Mouse (Mus musculus): ENCODE data around the gene Kctd10. TPM values are rescaled to one million over a fixed set of nuclear protein-coding genes. Genes with fewer than 3 reads are reported as not detected.
A peak's percentile ranks its signal among the peaks of the same experiment; 100 is the strongest.

Gene Kctd10
- 134 and 142 TPM in 2 replicates for polyA plus RNA-seq (2012; rRNA removed)

DNA sequence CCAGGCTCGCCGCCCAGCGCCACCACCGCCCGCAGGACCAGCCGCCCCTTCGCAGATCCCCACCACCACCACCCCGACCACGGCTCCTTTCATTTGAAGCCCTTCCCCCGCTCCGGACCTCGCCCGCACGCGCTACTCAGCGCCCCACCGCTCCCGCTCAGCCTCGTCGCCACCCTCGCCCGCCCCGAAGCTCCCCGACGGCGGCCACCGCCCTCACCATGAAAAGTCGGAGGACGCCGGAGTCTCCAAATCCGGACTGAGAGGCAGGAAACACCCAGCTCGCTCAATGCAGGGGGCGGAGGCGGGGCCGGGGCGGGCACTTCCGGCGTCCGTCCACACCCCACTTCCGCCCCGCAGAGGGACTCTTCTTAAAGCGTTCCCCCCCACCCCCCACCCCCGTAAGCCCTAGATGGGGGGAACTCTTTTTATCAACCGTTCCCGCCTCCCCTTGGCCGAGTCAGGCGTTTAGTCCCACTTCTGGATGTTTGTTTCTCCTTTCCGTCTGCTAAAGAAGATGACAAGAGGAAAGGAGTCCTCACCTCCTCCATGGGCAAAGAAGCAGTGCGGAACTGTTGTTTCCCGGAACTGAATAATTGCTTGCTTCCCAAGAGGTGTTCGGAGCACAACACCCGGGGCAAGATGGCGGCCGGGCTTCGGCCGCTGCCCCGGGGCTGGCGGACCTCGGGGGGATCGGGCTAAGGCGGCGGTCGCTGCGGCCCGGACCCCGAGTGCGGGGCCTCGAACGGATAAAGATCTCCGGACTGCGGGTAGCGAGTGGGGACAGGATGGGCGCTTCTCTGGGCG lies at the start of gene Kctd10, which contains the start of gene Ube3b:
Gene Kctd10 (minus strand): TSS at position 300 of the 804 bp plus-strand sequence.
Gene Ube3b (plus strand): TSS at position 399 of the 804 bp plus-strand sequence.
- peak; percentile 84 for DNase-seq (ENCODE audit: low spot score)

DNA sequence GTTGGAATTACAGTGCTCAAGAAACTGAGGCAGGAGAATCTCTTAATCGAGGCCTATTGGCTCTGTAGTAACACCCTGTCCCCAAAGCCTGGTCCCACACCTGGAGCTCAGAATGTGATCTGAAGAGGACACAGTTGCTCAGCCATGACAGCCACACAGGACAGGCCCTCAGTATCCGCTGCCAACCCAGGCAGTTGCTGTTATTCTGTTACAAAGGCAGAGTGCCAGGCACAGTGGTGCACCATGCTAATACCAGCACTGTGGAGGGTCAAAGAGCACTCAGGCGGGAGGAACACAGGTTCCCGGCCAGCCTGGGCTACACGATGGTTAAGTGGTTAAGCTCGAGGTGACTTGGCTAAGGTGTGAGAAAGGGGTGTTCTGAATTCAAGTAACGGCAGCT lies 49.5 kb upstream of the Kctd10 start:
- no peak for DNase-seq (ENCODE audit: low spot score)

- no peak for DNase-seq (ENCODE audit: low spot score)
These were observed 48.3 kb upstream of the Kctd10 start for GRCm38 (mm10) chr5:114428621-114429020.

DNA sequence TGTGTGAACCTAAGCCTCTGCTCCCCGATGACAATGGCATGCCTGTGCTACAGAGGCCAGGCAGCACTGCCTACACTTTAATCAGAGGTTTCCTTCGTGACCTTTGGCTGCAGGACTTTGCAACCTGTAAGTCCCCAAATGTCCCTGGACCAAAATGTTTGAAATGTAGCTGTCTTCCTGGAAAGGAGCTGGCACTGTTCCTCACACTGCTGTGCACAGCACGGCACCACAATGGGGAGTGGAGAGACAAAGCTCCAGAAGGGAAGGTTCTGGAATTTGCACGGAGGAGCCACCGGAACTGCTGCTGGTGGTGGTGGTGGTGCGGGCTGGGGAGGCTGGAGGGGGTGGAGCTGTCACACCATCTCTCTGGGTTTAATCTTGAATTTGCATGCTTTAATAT lies 46.4 kb upstream of the Kctd10 start:
- DNase-seq (ENCODE audit: low spot score), result no peak

DNA sequence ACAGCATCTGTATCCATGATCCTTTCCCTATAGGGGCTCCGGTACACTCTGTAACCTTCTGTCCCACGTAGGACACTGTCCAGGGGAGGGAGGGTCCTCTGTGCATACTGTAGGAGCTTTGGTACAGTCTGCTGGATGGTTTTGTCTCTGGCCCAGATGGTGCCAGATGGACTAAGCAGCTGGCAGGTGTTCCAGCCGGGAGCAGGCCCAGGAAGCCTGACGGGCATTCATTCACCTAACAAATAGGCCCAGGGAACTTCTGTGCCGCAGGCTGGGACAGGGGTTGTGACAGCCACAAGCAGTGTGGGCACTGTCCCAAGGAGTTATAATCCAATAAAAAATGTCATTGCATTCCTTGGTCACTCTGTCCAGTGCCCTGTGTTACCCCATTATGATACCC lies 43.7 kb upstream of the Kctd10 start:
- no peak for DNase-seq (ENCODE audit: low spot score)

DNA sequence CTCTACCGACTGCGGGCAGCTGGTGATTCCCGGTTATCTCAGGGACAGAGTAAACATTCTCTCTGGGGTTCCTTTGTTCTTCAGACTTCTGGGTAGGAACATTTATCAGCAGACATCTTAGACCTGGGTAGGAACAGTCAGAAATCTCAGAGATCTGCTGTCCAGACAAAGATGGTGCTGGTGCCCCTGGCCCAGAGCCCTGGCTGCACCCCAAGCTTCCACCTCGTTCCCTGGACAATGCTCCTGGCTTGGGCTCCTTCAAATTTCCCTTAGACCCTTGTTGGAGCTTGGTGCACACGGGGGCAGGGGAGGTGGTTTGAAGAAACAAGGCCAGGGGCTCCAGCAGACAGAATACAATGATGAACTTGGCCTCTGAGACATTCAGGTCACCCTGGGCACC lies 42.3 kb upstream of the Kctd10 start:
- DNase-seq (ENCODE audit: low spot score), result no peak

DNA sequence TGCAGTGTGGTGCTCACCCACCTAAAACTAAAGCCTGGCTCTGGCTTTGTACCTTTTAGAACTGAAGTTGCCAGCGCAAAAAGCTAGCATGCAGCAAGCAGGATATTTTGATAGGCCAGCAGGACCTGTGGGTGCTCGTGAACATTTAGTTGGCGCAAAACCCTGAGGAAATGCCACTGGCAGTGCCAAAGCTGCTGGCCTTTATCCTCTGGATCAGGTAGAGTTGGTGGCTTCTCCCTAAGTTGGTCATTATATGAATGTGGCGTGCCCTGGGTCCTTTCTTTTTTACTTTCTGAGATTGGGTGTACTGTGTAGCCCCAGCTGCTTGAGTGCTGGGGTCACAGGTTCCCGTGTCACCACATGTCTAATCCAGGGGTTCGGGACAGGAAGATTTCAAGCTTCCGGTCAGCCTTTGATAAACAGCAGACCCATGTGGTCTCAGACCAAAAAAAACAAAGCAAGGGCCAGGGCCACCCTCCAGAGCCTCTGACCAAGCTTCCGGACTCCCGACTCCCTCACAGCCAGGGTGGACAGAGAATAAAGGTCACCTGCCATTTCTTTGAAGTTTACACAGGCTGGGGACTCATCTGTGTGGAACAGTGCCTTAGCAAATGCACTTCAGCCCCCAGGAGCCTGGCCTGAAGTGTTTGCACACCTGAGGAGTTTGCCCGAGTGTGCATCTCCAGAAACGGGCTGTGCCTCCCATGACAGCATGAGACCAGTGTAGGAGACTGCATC lies 41.4 kb upstream of the Kctd10 start:
- DNase-seq (ENCODE audit: low spot score), result no peak

GRCm38 (mm10) chr5:114418541-114418940 lies 38.2 kb upstream of the Kctd10 start:
- DNase-seq (ENCODE audit: low spot score), result no peak

DNA sequence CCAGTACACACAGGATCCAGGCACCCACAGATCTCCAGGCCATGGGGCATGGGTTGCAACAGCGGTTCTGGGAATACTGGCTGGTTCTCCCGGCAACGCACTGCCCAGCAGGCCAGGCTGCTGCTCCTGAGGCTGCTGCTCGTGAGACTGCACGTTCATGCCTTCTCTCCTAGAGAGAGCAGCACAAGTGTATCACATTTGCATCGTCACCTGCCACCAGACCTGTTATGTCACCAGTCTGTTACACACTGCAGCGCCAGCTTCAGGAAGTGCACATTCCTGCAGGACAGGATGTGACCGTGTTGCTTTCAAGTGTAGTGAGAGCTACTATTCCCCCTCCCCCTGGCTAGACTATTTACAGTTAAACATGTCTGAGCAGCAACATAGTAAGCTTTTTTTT lies 36.5 kb upstream of the Kctd10 start:
- no peak for DNase-seq (ENCODE audit: low spot score)

DNA sequence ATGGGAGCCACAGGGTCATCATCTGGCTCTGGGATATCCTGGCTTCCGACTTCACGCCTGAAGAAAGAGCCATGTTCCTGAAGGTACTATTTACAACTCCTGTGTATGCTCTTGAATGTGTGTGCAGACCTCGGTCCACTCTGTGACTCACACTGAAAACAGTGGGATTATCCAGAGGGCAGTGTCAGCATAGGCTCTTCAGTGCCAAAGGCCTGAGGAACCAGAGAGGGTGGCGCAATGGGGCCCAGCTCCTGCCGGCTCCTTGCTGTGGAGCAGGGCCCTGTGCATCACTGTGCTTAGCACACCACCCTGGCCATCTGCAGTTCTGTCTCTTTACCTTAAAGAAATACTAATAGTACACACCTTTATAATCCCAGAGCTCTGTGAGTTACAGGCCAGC lies 35.3 kb upstream of the Kctd10 start:
- no peak for DNase-seq (ENCODE audit: low spot score)

- no peak for DNase-seq (ENCODE audit: low spot score)
These were observed 32.9 kb upstream of the Kctd10 start for GRCm38 (mm10) chr5:114413067-114413735.

DNA sequence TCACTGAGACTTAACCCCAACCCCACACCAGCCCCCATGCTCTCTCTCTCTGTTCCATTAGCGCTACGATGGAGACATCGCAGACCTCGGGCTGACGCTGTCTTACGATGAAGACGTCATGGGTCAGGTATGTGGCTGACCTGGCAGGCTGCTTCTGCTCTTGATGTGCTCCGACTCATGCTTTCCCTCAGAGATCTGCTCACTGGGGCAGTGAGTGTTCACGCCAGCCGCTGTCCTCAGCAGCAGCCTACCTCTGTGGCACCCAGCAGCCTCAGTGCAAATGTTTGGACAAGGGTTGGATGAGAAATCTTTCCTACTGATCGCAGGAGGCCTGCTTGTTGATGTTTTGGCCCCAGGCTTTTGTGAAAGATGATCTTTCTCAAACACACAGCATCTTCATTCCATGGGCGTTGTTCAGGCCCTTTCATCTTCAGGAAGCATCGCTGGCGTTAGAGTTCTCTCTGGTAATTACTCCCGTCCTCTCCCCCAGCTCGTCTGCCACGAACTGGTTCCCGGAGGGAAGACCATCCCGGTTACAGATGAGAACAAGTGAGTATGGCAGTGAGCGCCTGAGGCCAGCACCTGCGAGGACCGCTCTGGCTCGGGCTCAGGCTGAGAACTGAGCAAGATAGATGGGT lies 32.2 kb upstream of the Kctd10 start:
- DNase-seq (ENCODE audit: low spot score), result no peak

GRCm38 (mm10) chr5:114410429-114410828 lies 30.1 kb upstream of the Kctd10 start:
- no peak for DNase-seq (ENCODE audit: low spot score)

DNA sequence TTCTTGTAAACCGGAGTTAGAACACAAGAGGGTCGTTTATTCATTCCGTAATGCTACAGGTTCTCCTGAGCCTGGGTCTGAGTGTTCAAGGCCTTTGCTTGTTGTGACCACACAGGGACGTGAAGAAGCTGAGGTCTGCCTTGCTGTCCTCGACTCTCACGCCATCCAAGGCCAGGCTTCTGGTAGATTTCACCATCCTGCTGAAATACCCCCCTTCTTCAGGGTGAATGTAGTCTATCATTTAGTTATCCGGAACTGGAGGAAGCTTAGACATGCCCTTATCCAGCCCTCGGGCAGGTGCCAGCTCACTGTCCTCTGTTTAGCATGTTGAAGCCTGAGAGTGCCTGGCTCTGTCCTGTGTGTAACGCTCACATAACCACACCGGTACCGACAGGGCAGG lies 28.5 kb upstream of the Kctd10 start:
- DNase-seq (ENCODE audit: low spot score), result no peak

GRCm38 (mm10) chr5:114407810-114408209 lies 27.5 kb upstream of the Kctd10 start:
- no peak for DNase-seq (ENCODE audit: low spot score)

GRCm38 (mm10) chr5:114407269-114407668 lies 27.0 kb upstream of the Kctd10 start:
- no peak for DNase-seq (ENCODE audit: low spot score)

GRCm38 (mm10) chr5:114406592-114406991 lies 26.3 kb upstream of the Kctd10 start:
- no peak for DNase-seq (ENCODE audit: low spot score)

GRCm38 (mm10) chr5:114393169-114393568 lies 12.9 kb upstream of the Kctd10 start:
- DNase-seq (ENCODE audit: low spot score), result no peak

- no peak for DNase-seq (ENCODE audit: low spot score)
These were observed 4.1 kb upstream of the Kctd10 start for GRCm38 (mm10) chr5:114384448-114384847.

- no peak for DNase-seq (ENCODE audit: low spot score)
These were observed 3.0 kb upstream of the Kctd10 start for GRCm38 (mm10) chr5:114383184-114383904.

- no peak for DNase-seq (ENCODE audit: low spot score)
These were observed 674 bp upstream of the Kctd10 start for GRCm38 (mm10) chr5:114381013-114381351.

Measured in urinary bladder, adult 2 months (tissue).